Mouse (Mus musculus): ENCODE measurements around the gene Mrpl45. TPM values are rescaled to one million over a fixed set of nuclear protein-coding genes. Genes with fewer than 3 reads are reported as not detected.
A peak's percentile ranks its signal among the peaks of the same experiment; 100 is the strongest.

Mrpl45 gene
- total and polyA plus RNA-seq, 2 experiments from 2014 or later: 21.4 to 36.0 TPM

DNA sequence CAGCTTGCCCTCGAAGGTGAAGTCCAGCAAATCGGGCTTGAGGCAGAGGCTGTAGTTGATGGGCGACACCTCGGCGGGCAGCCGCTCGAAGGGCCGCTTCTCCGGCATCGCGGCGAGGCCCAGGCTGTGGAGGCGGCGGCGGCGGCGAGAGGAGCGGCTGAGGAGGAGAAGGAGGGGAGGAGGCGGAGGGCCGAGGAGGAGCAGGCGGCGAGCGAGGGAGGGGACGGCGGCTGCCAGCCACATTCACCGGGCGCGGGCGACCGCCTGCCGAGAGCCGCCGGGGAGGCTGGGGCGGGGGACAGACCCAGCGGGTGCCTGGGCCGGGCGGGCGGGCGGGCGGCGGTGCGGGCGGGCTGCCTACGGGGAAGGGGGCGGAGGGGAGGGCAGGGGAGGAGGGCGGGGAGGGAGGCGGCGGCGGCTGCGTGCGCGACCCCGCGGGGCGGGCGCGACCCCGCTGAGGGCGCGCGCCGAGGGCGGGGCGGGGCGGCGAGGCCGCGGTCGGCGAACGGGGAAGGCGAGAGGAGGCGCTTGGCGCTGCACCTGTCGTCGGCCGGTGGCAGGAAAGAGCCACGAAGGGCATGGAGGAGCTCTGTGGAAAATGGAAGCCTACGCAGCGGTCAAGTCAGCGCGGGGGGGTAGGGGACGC lies 35.2 kb upstream of the Mrpl45 start, which contains the start of gene Npepps:
Npepps (minus strand) TSS at position 423 of the 646 bp plus-strand sequence.
- no peaks in the 10 kb centered on the region for H3K27me3 ChIP-seq (ENCODE audit: insufficient read depth, low read length)
- H3K9ac ChIP-seq (replicated peaks; ENCODE audit: low read length, poor library complexity, severe bottlenecking): peak within 1 kb of the TSS; percentile 100
- peak within 1 kb of the TSS; percentile 100 for H3K4me3 ChIP-seq (ENCODE audit: low read depth, low read length)
- no peaks in the 10 kb centered on the region for H3K9me3 ChIP-seq (ENCODE audit: low read length)
- H3K4me1 ChIP-seq (ENCODE audit: insufficient read depth, low read length): peaks cover 9% of the 10 kb centered on the region
- 0% methylated on average over 27 of the region's 83 CpGs for WGBS
- H3K36me3 ChIP-seq (ENCODE audit: insufficient read depth, low read length): no peaks in the 10 kb centered on the region
- peak within 1 kb of the TSS; percentile 100 for H3K27ac ChIP-seq (ENCODE audit: low read depth, low read length)
- peak within 1 kb of the TSS; percentile 52 for H3K4me2 ChIP-seq (ENCODE audit: low read depth, low read length, poor library complexity, severe bottlenecking)
- peak; percentile 79 for ATAC-seq (ENCODE audit: low FRiP score)
- DNase-seq (ENCODE audit: low spot score): peak; percentile 78
- TF ChIP-seq CTCF (IDR thresholded peaks at IDR 0.05): peak; percentile 7; the same call in 1 of the 2 replicates

DNA sequence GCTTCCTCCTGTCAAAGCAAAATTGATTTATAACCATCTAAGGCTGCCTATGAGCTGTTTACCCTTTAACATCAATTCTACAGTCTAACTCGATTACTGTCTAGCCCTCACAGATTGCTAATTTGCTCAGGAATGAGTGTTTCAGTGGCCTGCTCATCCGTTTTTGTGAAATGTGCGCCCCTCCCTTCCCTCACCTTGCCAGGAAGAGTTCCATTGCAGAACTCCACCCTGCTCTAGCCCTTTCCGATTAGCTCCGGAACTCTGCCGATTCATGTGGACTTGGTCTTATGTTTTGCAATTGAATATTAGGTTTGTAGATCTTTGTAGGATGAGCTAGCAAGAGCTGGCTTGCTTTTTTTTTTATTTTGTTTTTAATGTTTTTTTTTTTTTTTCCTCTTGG lies 33.3 kb upstream of the Mrpl45 start:
- no peaks in the 10 kb centered on the region for H3K9me3 ChIP-seq (ENCODE audit: low read length)

DNA sequence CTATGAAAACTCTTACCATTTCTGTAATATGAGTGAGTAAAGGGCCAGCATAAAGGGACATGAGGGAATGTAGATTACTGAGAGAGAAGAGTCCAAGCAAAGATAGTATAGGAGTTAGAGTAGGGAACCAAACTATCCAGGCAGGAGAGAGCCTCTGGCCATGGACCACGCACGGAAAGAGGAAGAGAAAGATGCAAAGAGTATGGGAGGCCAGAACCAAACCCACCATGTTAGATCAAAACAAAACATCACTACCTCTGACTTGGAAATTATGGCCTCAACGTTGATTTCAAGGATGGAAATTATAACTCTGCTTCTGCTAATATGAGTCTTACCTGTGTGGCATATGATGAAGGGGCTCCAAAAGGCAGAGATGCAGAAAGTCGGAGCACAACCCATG lies 30.7 kb upstream of the Mrpl45 start:
- no peak for TF ChIP-seq CTCF (IDR thresholded peaks at IDR 0.05)
- 69% methylated on average over 4 of the region's 4 CpGs for WGBS
- H3K4me2 ChIP-seq (ENCODE audit: low read depth, low read length, poor library complexity, severe bottlenecking): no peak overlapping the region

More for the DNA sequence above, 33.3 kb upstream of the Mrpl45 start:
- no peak overlapping the region for H3K4me2 ChIP-seq (ENCODE audit: low read depth, low read length, poor library complexity, severe bottlenecking)
- H3K27me3 ChIP-seq (ENCODE audit: insufficient read depth, low read length): no peaks in the 10 kb centered on the region
- TF ChIP-seq CTCF (IDR thresholded peaks at IDR 0.05): no peak
- H3K27ac ChIP-seq (ENCODE audit: low read depth, low read length): no peak overlapping the region
- H3K9ac ChIP-seq (replicated peaks; ENCODE audit: low read length, poor library complexity, severe bottlenecking): no peak overlapping the region
- H3K4me1 ChIP-seq (ENCODE audit: insufficient read depth, low read length): peaks cover 9% of the 10 kb centered on the region
- no peak for ATAC-seq (ENCODE audit: low FRiP score)
- 88% methylated on average over 6 of the region's 6 CpGs for WGBS
- DNase-seq (ENCODE audit: low spot score): no peak
- H3K4me3 ChIP-seq (ENCODE audit: low read depth, low read length): no peak overlapping the region
- H3K36me3 ChIP-seq (ENCODE audit: insufficient read depth, low read length): no peaks in the 10 kb centered on the region

DNA sequence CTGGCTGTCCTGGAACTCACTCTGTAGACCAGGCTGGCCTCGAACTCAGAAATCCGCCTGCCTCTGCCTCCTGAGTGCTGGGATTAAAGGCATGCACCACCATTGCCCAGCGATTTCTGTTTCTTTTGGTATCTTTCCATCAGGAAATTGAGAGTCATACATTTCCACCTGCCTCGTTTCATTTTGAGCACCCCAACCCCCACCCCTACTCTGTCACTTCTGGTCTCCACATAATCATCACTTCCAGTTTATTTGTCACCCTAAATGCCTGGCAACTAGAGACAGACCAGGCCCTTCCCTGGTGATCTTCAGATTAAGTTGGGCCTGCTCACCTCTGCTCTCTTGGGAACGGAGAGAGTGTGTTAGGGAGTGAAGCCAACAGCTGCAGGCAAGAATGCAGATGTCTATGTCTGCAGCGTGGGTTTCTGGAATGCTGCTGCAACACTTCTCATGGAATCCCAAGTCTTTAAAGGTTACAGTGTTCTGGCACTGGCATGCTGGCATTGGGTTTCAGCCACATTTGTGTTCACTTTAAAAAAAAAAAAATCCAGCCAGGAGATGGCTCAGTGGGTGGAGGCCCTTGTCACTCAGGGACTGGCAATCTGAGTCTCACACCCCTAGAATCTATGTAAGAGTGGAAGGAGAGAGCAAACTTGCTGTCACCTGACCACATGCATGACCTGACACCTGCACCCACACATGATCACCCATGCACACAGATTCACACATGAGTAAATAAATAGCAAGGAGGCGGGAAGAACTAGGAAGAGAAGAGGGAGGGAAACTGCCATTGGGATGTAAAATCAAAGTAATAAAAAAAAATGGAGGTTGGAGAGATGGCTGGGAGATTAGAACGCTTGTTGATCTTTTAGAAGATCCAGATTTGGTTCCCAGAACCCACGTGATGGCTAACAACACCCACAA lies 29.4 kb upstream of the Mrpl45 start:
- Histone ChIP-seq H3K4me1 (ENCODE audit: insufficient read depth, low read length) (no peaks in the 10 kb centered on the region), H3K27ac (ENCODE audit: low read depth, low read length) (no peak overlapping the region), H3K36me3 (ENCODE audit: insufficient read depth, low read length) (no peaks in the 10 kb centered on the region), H3K9me3 (ENCODE audit: low read length) (no peaks in the 10 kb centered on the region), H3K9ac (replicated peaks; ENCODE audit: low read length, poor library complexity, severe bottlenecking) (no peak overlapping the region), H3K27me3 (ENCODE audit: insufficient read depth, low read length) (no peaks in the 10 kb centered on the region), H3K4me3 (ENCODE audit: low read depth, low read length) (no peak overlapping the region), H3K4me2 (ENCODE audit: low read depth, low read length, poor library complexity, severe bottlenecking) (no peak overlapping the region)
- TF ChIP-seq CTCF (IDR thresholded peaks at IDR 0.05): no peak
- ATAC-seq (ENCODE audit: low FRiP score) (no peak), DNase-seq (ENCODE audit: low spot score) (no peak)
- WGBS: 79% methylated on average over 9 of the region's 9 CpGs

More for the DNA sequence above, 30.7 kb upstream of the Mrpl45 start:
- Histone ChIP-seq H3K27me3 (ENCODE audit: insufficient read depth, low read length) (no peaks in the 10 kb centered on the region), H3K9me3 (ENCODE audit: low read length) (no peaks in the 10 kb centered on the region), H3K27ac (ENCODE audit: low read depth, low read length) (no peak overlapping the region), H3K4me3 (ENCODE audit: low read depth, low read length) (no peak overlapping the region), H3K9ac (replicated peaks; ENCODE audit: low read length, poor library complexity, severe bottlenecking) (no peak overlapping the region), H3K4me1 (ENCODE audit: insufficient read depth, low read length) (no peaks in the 10 kb centered on the region), H3K36me3 (ENCODE audit: insufficient read depth, low read length) (no peaks in the 10 kb centered on the region)
- DNase-seq (ENCODE audit: low spot score): no peak
- no peak for ATAC-seq (ENCODE audit: low FRiP score)

DNA sequence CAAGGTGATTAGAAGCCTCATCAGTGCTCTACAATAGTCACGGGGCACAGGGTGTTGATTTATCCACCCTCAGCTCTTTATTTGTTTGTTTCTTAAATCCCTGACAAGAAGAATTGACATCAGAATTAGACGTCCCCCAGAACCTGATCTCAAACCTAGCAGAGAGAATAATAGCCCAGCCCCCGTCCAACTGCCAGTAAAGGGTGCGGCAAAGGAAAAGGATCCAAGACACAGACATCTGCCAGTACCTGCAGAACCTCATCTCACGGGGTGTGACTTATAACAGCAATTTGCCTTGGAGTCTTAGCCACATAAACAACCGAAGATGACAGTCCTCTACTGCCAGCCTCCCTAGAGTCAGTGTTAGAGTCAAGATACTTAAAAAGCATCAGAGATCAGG lies 28.5 kb upstream of the Mrpl45 start:
- no peaks in the 10 kb centered on the region for H3K27me3 ChIP-seq (ENCODE audit: insufficient read depth, low read length)
- WGBS: 34% methylated on average over 6 of the region's 6 CpGs

DNA sequence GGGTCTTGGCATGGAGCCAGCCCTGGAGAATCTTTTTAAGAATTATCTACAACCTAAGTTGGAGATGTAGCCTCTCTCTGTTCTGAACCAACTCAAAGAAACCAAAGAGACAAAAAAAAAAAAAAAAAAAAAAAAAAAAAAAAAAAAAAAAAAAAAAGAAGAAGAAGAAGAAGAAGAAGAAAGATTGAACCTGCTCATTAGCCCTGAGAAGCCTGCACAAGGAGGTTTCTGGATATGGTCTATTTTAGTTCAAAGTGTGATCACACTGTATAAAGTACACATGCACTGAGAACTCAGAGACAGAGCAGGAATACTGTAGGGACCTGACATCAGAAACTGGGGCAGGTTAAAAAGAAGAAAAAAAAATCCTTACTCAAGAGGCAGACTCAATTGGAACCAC lies 27.9 kb upstream of the Mrpl45 start:
- H3K4me1 ChIP-seq (ENCODE audit: insufficient read depth, low read length): no peaks in the 10 kb centered on the region
- no peak overlapping the region for H3K4me3 ChIP-seq (ENCODE audit: low read depth, low read length)
- no peak for TF ChIP-seq CTCF (IDR thresholded peaks at IDR 0.05)
- H3K4me2 ChIP-seq (ENCODE audit: low read depth, low read length, poor library complexity, severe bottlenecking): no peak overlapping the region
- H3K27me3 ChIP-seq (ENCODE audit: insufficient read depth, low read length): no peaks in the 10 kb centered on the region
- no peaks in the 10 kb centered on the region for H3K36me3 ChIP-seq (ENCODE audit: insufficient read depth, low read length)
- DNase-seq (ENCODE audit: low spot score) (no peak), ATAC-seq (ENCODE audit: low FRiP score) (no peak)
- H3K9me3 ChIP-seq (ENCODE audit: low read length): no peaks in the 10 kb centered on the region
- no peak overlapping the region for H3K27ac ChIP-seq (ENCODE audit: low read depth, low read length)
- no peak overlapping the region for H3K9ac ChIP-seq (replicated peaks; ENCODE audit: low read length, poor library complexity, severe bottlenecking)

More for the DNA sequence above, 28.5 kb upstream of the Mrpl45 start:
- Histone ChIP-seq H3K4me1 (ENCODE audit: insufficient read depth, low read length) (no peaks in the 10 kb centered on the region), H3K4me2 (ENCODE audit: low read depth, low read length, poor library complexity, severe bottlenecking) (no peak overlapping the region), H3K4me3 (ENCODE audit: low read depth, low read length) (no peak overlapping the region), H3K36me3 (ENCODE audit: insufficient read depth, low read length) (no peaks in the 10 kb centered on the region), H3K27ac (ENCODE audit: low read depth, low read length) (no peak overlapping the region), H3K9me3 (ENCODE audit: low read length) (no peaks in the 10 kb centered on the region), H3K9ac (replicated peaks; ENCODE audit: low read length, poor library complexity, severe bottlenecking) (no peak overlapping the region)
- no peak for TF ChIP-seq CTCF (IDR thresholded peaks at IDR 0.05)
- DNase-seq (ENCODE audit: low spot score) (no peak), ATAC-seq (ENCODE audit: low FRiP score) (no peak)

All from midbrain, postnatal 0 days (tissue).